10 mouse cellular contexts compared by ENCODE assay signal in the genomic region with DNA sequence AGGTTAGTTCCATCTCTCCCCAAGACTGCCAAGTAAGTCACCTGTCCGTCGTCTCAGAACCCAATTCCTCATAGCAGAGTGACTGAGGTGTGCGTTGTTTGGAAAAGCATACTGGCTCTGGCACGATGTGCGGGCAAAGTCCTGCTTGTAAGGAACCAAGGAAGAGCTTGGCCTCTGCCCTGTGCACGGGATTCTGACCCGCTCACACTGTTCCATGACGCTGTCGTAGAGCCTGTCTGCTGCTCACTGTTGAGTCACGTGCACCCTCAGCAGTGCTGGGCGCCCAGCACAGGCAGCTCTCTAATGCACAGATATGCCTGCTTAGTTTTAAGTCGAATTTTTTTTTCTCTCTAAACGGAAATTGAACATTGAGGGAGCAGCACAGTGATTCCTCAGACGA. TPM values are rescaled to one million over a fixed set of nuclear protein-coding genes. Genes with fewer than 3 reads are reported as not detected.
"Had no signal": no experiment of that assay in that cellular context is flagged by ENCODE, and none has a peak within 500 bp of the region (broad histone marks: within the 10 kb centered on the region; RNA-seq: fewer than 3 reads in every experiment).

No protein-coding gene starts in this region.

- H3K4me3 ChIP-seq: limb, embryonic 10.5 days; liver, embryonic 15.5 days; midbrain, embryonic 13.5 days had no signal

- H3K4me2 ChIP-seq: liver, embryonic 11.5 days; liver, embryonic 15.5 days; midbrain, embryonic 13.5 days had no signal

- H3K27me3 ChIP-seq: liver, embryonic 15.5 days had no signal

- H3K4me1 ChIP-seq: liver, embryonic 15.5 days; midbrain, embryonic 13.5 days had no signal

- H3K27ac ChIP-seq: limb, embryonic 10.5 days; liver, embryonic 15.5 days; midbrain, embryonic 13.5 days had no signal

- H3K9me3 ChIP-seq: limb, embryonic 10.5 days; liver, embryonic 15.5 days; midbrain, embryonic 13.5 days had no signal

- DNase-seq: lung, adult 2 months; lung, postnatal 36 days; right cerebral cortex, postnatal 14 days; thymus, postnatal 4 days had no signal

- ATAC-seq: lung, postnatal 0 days; midbrain, embryonic 13.5 days had no signal

- H3K9ac ChIP-seq: liver, embryonic 15.5 days; midbrain, embryonic 13.5 days had no signal

- H3K36me3 ChIP-seq: limb, embryonic 10.5 days; liver, embryonic 15.5 days; midbrain, embryonic 13.5 days had no signal

RNA-seq across cellular contexts. Expression of gene Rerg, which starts 17.3 kb away (rescaled TPM):
- total RNA-seq: megakaryocyte progenitor cell, adult 5-6 weeks had no signal
